Mouse (Mus musculus) hindbrain, postnatal 0 days (tissue): ENCODE data around the gene Def8. TPM values are rescaled to one million over a fixed set of nuclear protein-coding genes. Genes with fewer than 3 reads are reported as not detected.
A peak's percentile ranks its signal among the peaks of the same experiment; 100 is the strongest.

ENCODE experiments used
- ATAC-seq: fragments of 200-750 bp; cut with Nextera tagmentation; 2 replicates; pipeline ENCODE4 v1.8.0; 2017; ENCODE audit warnings: mild to moderate bottlenecking, moderate TSS enrichment, moderate library complexity
- DNase-seq: peaks from one replicate; pipeline ENCODE4 v3.0.0-alpha.2; 2015; ENCODE audit warnings: low spot score
- H3K27ac ChIP-seq: fragments of 300-500 bp; sonication (generic); 2 replicates; pipeline ENCODE4 v1.5.1; 2014; ENCODE audit warnings: mild to moderate bottlenecking
- H3K27me3 ChIP-seq: fragments of 300-500 bp; sonication (generic); 2 replicates; pipeline ENCODE4 v1.6.1; 2014; ENCODE audit warnings: low read length, mixed read lengths; ENCODE audit not compliant: insufficient read depth
- H3K36me3 ChIP-seq: fragments of 300-500 bp; sonication (generic); 2 replicates; pipeline ENCODE4 v1.6.1; 2014; ENCODE audit warnings: low read length, mixed read lengths; ENCODE audit not compliant: insufficient read depth
- H3K4me1 ChIP-seq: fragments of 300-500 bp; sonication (generic); 2 replicates; pipeline ENCODE4 v1.6.1; 2014; ENCODE audit warnings: antibody characterized with exemption, low read length, mixed read lengths; ENCODE audit not compliant: insufficient read depth
- H3K4me2 ChIP-seq: fragments of 300-500 bp; sonication (generic); 2 replicates; pipeline ENCODE4 v1.6.1; 2014; ENCODE audit warnings: low read depth, mild to moderate bottlenecking, low read length, moderate library complexity, mixed read lengths
- H3K4me3 ChIP-seq: fragments of 300-500 bp; sonication (generic); 2 replicates; pipeline ENCODE4 v1.5.1; 2014; ENCODE audit warnings: low read length
- H3K9ac ChIP-seq: fragments of 300-500 bp; sonication (generic); replicated peaks from 2 replicates; pipeline ENCODE4 v1.6.1; 2014; ENCODE audit warnings: mild to moderate bottlenecking, low read length, moderate library complexity, mixed read lengths
- H3K9me3 ChIP-seq: fragments of 300-500 bp; sonication (generic); 2 replicates; pipeline ENCODE4 v1.6.1; 2016; ENCODE audit warnings: low read length, mixed read lengths
- CTCF ChIP-seq: IDR thresholded peaks from 2 replicates; pipeline ENCODE4 v1.5.1; 2016; ENCODE audit warnings: antibody characterized with exemption, control low read depth, low read depth
- WGBS: fragments of 180-500 bp; shearing (Covaris S2); extraction: QIAGEN DNeasy Blood & Tissue Kit; methylation state at CpG from one replicate; pipeline ENCODE4 v1.1.7; 2014; 5-methylcytosine and 5-hydroxymethylcytosine counted together
- polyA plus RNA-seq: library from polyadenylated mRNA; unstranded; fragments of >200 nt; fragmentation: Nextera tagmentation; extraction: Ambion mirVana; gene quantifications from 2 replicates; pipeline ENCODE4 v1.2.1, GENCODE M21; 2015
- total RNA-seq: library from RNA; depleted of rRNA; stranded (reverse); fragments of >200 nt; gene quantifications from 2 replicates; pipeline ENCODE4 v1.2.3, GENCODE M21; 2014

Def8 gene
- total and polyA plus RNA-seq, 2 experiments from 2014 or later, result 38.8 to 62.7 TPM

DNA sequence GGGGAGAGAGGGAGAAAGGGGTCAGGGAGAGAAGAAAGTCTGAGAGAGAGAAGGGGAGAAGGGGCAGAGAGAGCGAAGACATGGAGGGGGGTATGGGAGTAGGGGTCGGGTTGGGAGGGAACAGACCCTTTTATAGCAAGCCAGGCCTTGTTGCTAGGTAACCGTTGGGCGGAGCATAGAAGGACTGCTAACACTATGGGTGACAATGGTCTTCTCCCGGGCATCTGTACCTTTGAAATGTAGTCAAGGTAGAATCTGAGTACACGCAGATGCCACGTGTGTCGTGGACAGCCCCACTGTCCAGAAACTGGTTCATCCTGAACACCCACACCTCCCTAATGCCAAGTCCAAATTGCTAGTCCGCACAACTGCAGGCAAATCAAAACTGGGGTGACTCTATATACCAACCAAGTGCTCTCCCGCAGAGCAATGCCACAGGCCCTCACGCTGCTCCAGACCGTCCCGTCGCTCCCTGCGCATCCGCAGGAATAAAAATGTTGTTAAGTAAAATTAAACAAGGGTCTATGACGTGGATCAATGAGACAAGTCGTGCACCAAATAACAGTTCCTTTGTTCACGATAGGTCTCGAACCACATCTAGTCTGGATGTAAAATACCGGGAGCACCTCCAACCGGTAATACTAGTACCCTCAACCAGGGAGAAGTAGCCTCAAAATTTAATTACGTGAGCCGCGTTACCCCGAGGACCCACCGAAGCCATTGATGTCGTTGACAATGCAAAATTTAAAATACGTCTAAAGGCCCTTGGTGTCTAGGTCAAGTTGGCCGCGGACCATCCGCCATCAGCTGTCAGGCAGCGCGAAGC, 53.8 kb downstream of the Def8 start:
- no peaks in the 10 kb centered on the region for H3K9me3 ChIP-seq
- peak overlapping the region; percentile 89 for H3K4me3 ChIP-seq
- WGBS, result 8% methylated on average over 34 of the region's 34 CpGs
- H3K9ac ChIP-seq, result peak overlapping the region; percentile 81
- H3K27me3 ChIP-seq, result no peaks in the 10 kb centered on the region
- TF ChIP-seq CTCF, result no peak
- H3K27ac ChIP-seq, result peak overlapping the region; percentile 96
- peaks cover 12% of the 10 kb centered on the region; the same call in 1 of the 2 replicates for H3K4me1 ChIP-seq
- DNase-seq (peak; percentile 61), ATAC-seq (peak; percentile 68)
- peaks cover 12% of the 10 kb centered on the region; the same call in 1 of the 2 replicates for H3K36me3 ChIP-seq
- peak overlapping the region; percentile 89 for H3K4me2 ChIP-seq

DNA sequence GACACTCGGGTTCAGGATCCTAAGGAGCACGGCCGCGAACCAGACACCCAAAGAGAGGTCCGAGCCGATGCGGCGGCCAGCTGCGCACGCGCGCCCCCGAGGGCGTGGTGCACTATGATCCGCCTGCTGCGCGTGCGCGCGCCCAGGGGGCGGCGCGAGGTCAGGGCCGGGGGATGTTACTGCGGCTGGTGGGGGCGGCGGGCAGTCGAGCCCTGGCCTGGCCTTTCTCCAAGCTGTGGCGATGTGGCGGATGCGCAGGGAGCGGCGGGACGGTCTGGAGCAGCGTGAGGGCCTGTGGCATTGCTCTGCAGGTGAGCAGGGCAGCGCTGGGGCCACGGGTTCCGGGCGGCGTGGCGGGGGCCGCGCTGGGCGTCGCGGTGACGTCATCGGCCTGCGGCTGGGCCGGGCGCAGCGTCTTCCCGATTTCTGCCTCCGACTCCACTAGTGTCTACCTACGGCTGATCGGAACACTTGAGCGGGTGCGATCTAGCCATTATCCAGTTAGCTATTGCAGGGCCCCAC, 54.5 kb downstream of the Def8 start, which contains the start of gene Afg3l1:
Afg3l1 (plus strand) TSS at position 167 of the 522 bp plus-strand sequence.
- peaks cover 14% of the 10 kb centered on the region; the same call in 1 of the 2 replicates for H3K36me3 ChIP-seq
- ATAC-seq, result peak; percentile 95
- H3K4me1 ChIP-seq, result peaks cover 12% of the 10 kb centered on the region; the same call in 1 of the 2 replicates
- peak; percentile 96 for DNase-seq
- no peaks in the 10 kb centered on the region for H3K27me3 ChIP-seq
- no peaks in the 10 kb centered on the region for H3K9me3 ChIP-seq
- 0% methylated on average over 54 of the region's 58 CpGs for WGBS
- peak within 1 kb of the TSS; percentile 81 for H3K9ac ChIP-seq
- H3K27ac ChIP-seq, result peak within 1 kb of the TSS; percentile 96
- TF ChIP-seq CTCF, result no peak
- peak within 1 kb of the TSS; percentile 89 for H3K4me3 ChIP-seq
- peak within 1 kb of the TSS; percentile 89 for H3K4me2 ChIP-seq

DNA sequence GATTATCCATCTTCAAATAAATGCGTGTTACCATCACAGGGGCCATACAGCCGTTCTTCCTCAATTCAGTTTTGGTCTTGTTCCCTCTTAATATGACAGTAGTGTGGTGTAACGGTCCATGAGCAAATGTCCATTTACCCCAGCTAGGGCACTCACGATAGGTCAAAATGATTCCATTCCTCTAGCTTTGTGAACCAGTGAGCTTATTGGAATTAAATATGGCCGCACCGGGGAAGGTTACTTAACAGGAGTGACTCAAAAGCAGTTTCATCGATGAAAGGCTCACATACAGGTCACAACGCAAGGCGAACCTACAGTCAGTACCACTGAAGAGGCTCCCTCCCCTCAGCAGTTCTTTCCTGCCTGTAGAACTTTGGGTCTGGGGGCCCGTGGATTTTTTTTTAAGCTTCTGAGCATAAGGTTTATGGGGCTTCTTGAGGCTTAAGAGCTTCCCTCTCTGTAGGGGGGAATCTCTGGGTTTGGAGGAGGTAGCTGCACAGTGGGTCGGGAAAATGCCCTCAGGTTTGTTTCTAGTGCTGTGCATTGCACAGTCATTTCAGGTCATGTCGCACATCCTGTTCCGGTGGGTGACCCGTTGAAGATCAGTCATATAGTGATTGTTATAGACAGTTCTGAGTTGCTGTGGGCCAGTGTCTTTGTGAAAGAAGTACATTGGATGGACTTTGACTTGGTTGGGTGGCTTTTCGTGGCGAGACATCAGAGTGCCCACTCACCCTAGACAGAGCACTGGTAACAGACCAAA, 55.3 kb downstream of the Def8 start:
- H3K4me2 ChIP-seq, result peak overlapping the region; percentile 89
- H3K4me3 ChIP-seq, result peak overlapping the region; percentile 89
- peak overlapping the region; percentile 96 for H3K27ac ChIP-seq
- no peak for TF ChIP-seq CTCF
- peaks cover 12% of the 10 kb centered on the region; the same call in 1 of the 2 replicates for H3K4me1 ChIP-seq
- no peaks in the 10 kb centered on the region for H3K27me3 ChIP-seq
- no peaks in the 10 kb centered on the region for H3K9me3 ChIP-seq
- peaks cover 14% of the 10 kb centered on the region; the same call in 1 of the 2 replicates for H3K36me3 ChIP-seq
- DNase-seq, result peak; percentile 51
- 36% methylated on average over 16 of the region's 16 CpGs for WGBS
- ATAC-seq, result no peak
- peak overlapping the region; percentile 81 for H3K9ac ChIP-seq

DNA sequence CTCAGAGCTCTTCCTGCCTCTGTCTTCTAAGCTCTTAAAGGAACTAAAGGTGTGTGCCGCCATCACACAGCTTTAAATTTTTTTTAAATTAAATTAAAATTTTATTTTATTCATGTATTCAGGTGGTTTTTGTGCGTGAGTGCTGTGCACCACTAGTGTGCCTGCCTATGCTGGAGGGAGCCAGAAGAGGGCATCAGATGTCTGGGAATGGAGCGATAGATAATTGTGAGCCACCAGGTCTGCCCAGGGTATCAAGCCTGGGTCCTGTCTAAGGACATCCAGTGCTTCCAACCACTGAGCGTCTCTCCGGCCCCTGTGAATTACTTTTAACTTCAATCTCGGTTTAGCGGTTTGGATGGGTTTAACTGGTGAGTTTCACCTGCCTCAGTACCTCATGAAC, 59.3 kb downstream of the Def8 start:
- TF ChIP-seq CTCF, result peak; percentile 48
- Histone ChIP-seq H3K9me3 (no peaks in the 10 kb centered on the region), H3K4me1 (peaks cover 7% of the 10 kb centered on the region; the same call in 1 of the 2 replicates), H3K27me3 (no peaks in the 10 kb centered on the region), H3K9ac (no peak overlapping the region), H3K27ac (no peak overlapping the region), H3K4me3 (no peak overlapping the region), H3K36me3 (peaks cover 36% of the 10 kb centered on the region), H3K4me2 (no peak overlapping the region)
- WGBS, result 85% methylated on average over 7 of the region's 7 CpGs
- no peak for ATAC-seq
- DNase-seq, result peak; percentile 10

DNA sequence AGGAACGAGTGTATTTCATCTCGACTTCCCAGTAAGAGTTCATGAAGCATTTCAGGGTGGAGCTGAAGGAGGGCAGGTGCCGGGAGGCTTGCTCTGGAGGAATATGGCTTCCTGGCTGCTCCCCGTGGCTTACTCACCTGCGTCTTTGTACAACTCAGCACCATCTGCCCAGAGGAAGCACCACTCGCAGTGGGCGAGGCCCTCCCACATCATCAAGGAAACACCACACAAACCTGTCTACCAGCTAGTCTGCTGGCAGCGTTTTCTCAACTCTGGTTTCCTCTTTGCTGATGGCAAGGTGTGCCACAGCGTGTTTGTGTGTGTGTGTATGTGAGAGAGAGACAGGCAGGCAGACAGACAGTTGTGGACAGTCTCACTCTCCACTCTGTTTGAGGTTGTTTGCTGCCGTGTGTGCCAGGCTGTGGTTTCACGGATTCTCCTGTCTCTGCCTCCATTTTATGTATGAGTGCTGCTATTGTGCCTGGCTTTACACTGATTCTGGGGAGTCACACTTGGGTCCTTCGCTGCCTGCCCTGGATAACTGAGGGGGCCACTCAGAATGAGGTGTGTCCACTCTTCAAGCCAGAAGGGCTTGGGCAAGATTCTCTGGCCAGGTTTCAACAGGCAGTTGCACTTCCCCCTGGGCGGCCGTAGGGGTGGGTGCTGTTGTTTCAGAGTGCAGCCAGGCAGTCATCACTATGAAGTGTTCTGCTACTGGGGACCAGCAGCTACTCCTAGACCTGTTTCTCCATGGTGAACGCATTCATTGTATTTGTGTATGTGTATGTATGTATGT, 68.2 kb downstream of the Def8 start:
- ATAC-seq, result no peak
- 94% methylated on average over 15 of the region's 15 CpGs for WGBS

DNA sequence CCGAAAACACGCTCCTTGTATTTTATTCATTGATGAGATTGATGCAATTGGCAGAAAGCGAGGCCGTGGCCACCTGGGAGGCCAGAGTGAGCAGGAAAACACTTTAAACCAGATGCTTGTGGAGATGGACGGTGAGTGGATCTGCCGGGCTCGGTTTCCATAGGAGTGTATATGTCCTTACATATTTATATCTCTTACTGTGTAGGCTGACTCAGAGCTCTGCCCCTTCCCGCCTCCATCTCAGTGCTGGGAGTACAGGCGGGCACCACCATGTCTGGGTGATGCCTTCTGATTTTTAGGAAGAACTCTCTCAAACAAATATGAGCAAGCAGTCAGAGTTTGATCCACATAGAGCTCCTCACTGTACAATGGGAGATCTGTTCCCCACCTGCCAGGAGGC, 69.6 kb downstream of the Def8 start:
- Histone ChIP-seq H3K9ac (no peak overlapping the region), H3K27ac (no peak overlapping the region), H3K4me3 (no peak overlapping the region), H3K27me3 (no peaks in the 10 kb centered on the region), H3K9me3 (no peaks in the 10 kb centered on the region), H3K4me2 (no peak overlapping the region), H3K4me1 (no peaks in the 10 kb centered on the region), H3K36me3 (peaks cover 79% of the 10 kb centered on the region)
- ATAC-seq (no peak), DNase-seq (no peak)
- WGBS, result 98% methylated on average over 9 of the region's 9 CpGs
- no peak for TF ChIP-seq CTCF

More for the DNA sequence above, 68.2 kb downstream of the Def8 start:
- no peak for DNase-seq
- no peak overlapping the region for H3K4me2 ChIP-seq
- H3K9me3 ChIP-seq, result no peaks in the 10 kb centered on the region
- no peak overlapping the region for H3K27ac ChIP-seq
- peaks cover 81% of the 10 kb centered on the region for H3K36me3 ChIP-seq
- TF ChIP-seq CTCF, result no peak
- H3K4me3 ChIP-seq, result no peak overlapping the region
- H3K4me1 ChIP-seq, result no peaks in the 10 kb centered on the region
- H3K9ac ChIP-seq, result no peak overlapping the region
- H3K27me3 ChIP-seq, result no peaks in the 10 kb centered on the region
